Mouse (Mus musculus): ENCODE data around the gene Nt5dc3.

DNA sequence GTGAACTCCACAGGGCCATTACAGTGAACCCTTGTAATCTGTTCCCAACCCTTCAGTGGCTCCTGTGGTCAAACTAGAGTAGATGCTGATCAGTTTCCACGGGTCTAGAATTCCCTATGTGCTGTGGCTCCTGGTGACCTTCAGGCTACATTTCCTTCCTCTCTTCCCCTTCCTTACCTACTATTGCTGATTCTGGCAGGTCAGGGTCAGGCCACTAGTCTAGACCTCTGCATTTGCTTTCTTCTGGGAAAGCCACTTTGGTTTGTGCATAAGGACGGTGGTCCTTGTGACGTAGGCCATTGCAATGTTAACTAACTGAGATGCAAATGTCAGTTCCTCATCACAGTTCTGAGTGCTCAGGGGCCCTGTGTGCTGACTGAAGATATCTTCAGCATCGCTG is 81.6 kb downstream of the Nt5dc3 start:
- TF ChIP-seq POLR2AphosphoS5 (IDR thresholded peaks at IDR 0.05; ENCODE audit: insufficient replicate concordance, low read depth, low read length) (no peak), CTCF (IDR thresholded peaks at IDR 0.05; ENCODE audit: low read depth, low read length) (no peak), TAL1 (conservative IDR thresholded peaks at IDR 0.05; ENCODE audit: low read depth, low read length) (no peak)

All from G1E (cell line).